Mouse (Mus musculus) olfactory bulb, adult 2 months (tissue): ENCODE results near the gene Tbx2. TPM values are rescaled to one million over a fixed set of nuclear protein-coding genes. Genes with fewer than 3 reads are reported as not detected.

Source experiments
- H3K27ac ChIP-seq: fragments of 200-500 bp; 2 replicates; pipeline ENCODE4 v1.5.1; 2012; ENCODE audit warnings: low read depth, low read length; ENCODE audit not compliant: insufficient read depth
- H3K4me1 ChIP-seq: fragments of 200-500 bp; 2 replicates; pipeline ENCODE4 v1.6.1; 2012; ENCODE audit warnings: low read length; ENCODE audit not compliant: control insufficient read depth, insufficient read depth
- H3K4me3 ChIP-seq: fragments of 200-500 bp; 2 replicates; pipeline ENCODE4 v1.5.1; 2012; ENCODE audit warnings: mild to moderate bottlenecking, low read depth, low read length, moderate library complexity; ENCODE audit not compliant: insufficient read depth
- CTCF ChIP-seq: fragments of 200-500 bp; IDR thresholded peaks from 2 replicates; pipeline ENCODE4 v1.5.1; 2012; ENCODE audit warnings: low read depth, mild to moderate bottlenecking, low read length, moderate library complexity; ENCODE audit not compliant: insufficient read depth
- POLR2A ChIP-seq: fragments of 200-500 bp; IDR thresholded peaks from 2 replicates; pipeline ENCODE4 v1.6.1; 2012; ENCODE audit warnings: mild to moderate bottlenecking, low read depth, low read length, moderate library complexity; ENCODE audit not compliant: insufficient read depth
- WGBS: fragments of 180-500 bp; shearing (Covaris S2); methylation state at CpG from one replicate; pipeline ENCODE4 v1.1.7; 2018; 5-methylcytosine and 5-hydroxymethylcytosine counted together
- polyA plus RNA-seq: library from polyadenylated mRNA; stranded (reverse); fragments of >200 nt; gene quantifications from 2 replicates; pipeline ENCODE4 v1.2.4, GENCODE M21; 2012; ENCODE audit warnings: low replicate concordance; ENCODE audit not compliant: missing spikeins, insufficient read depth, insufficient read length

Gene Tbx2
- polyA plus RNA-seq, 1 experiment: not detected

- Histone ChIP-seq H3K4me1 (no peaks in the 10 kb centered on the region), H3K27ac (no peak overlapping the region), H3K4me3 (no peak overlapping the region)
- 17% methylated on average over 26 of the region's 26 CpGs for WGBS
- TF ChIP-seq POLR2A: no peak
- TF ChIP-seq CTCF: no peak
Observed at GRCm38 (mm10) chr11:85888451-85888961, 56.2 kb downstream of the Tbx2 start.

GRCm38 (mm10) chr11:85889056-85889729 is 56.8 kb downstream of the Tbx2 start:
- Histone ChIP-seq H3K27ac (no peak overlapping the region), H3K4me3 (no peak overlapping the region), H3K4me1 (no peaks in the 10 kb centered on the region)
- 51% methylated on average over 8 of the region's 8 CpGs for WGBS
- TF ChIP-seq CTCF (no peak), POLR2A (no peak)

GRCm38 (mm10) chr11:85889730-85890562 is 57.6 kb downstream of the Tbx2 start:
- H3K27ac ChIP-seq: no peak overlapping the region
- TF ChIP-seq POLR2A (0 out of 2 replicates have a peak, but pooled peaks have one; percentile 27), CTCF (no peak)
- 0 out of 2 replicates have a peak, but pooled peaks cover 4% of the 10 kb centered on the region for H3K4me1 ChIP-seq
- 8% methylated on average over 47 of the region's 47 CpGs for WGBS
- no peak overlapping the region for H3K4me3 ChIP-seq

GRCm38 (mm10) chr11:85890563-85890845 is 58.2 kb downstream of the Tbx2 start:
- Histone ChIP-seq H3K27ac (no peak overlapping the region), H3K4me1 (0 out of 2 replicates have a peak, but pooled peaks cover 7% of the 10 kb centered on the region), H3K4me3 (no peak overlapping the region)
- 10% methylated on average over 13 of the region's 13 CpGs for WGBS
- TF ChIP-seq POLR2A (no peak), CTCF (no peak)

- TF ChIP-seq POLR2A (no peak), CTCF (no peak)
- WGBS: 10% methylated on average over 13 of the region's 13 CpGs
- Histone ChIP-seq H3K4me3 (no peak overlapping the region), H3K4me1 (0 out of 2 replicates have a peak, but pooled peaks cover 7% of the 10 kb centered on the region), H3K27ac (no peak overlapping the region)
Observed at GRCm38 (mm10) chr11:85891010-85891691, 58.8 kb downstream of the Tbx2 start.

Other genes starting within 250 kb of the Tbx2 start
- not detected in 2 replicates for gene Gm11444, start 17.8 kb downstream of the Tbx2 start, polyA plus RNA-seq
- not detected in 2 replicates for gene Tbx4, start 53.9 kb downstream of the Tbx2 start, polyA plus RNA-seq